Mouse (Mus musculus) liver, embryonic 13.5 days (tissue): ENCODE measurements around the gene Flt1. TPM values are rescaled to one million over a fixed set of nuclear protein-coding genes. Genes with fewer than 3 reads are reported as not detected.
A peak's percentile ranks its signal among the peaks of the same experiment; 100 is the strongest.
"Not testable (repeated sequence)": the region's sequence is repeated elsewhere in the genome, so short reads cannot be mapped to it uniquely, and the experiment has no call there.

Source experiments
- ATAC-seq: fragments of 200-750 bp; cut with Nextera tagmentation; 2 replicates; pipeline ENCODE4 v1.8.0; 2017; ENCODE audit warnings: low read depth, mild to moderate bottlenecking, moderate number of reproducible peaks, moderate library complexity
- DNase-seq: peaks from one replicate; pipeline ENCODE4 v3.0.0; 2022
- H3K27ac ChIP-seq: fragments of 300-500 bp; sonication (generic); 2 replicates; pipeline ENCODE4 v1.5.1; 2015; ENCODE audit warnings: moderate library complexity, mild to moderate bottlenecking, inconsistent platforms
- H3K27me3 ChIP-seq: fragments of 300-500 bp; sonication (generic); 2 replicates; pipeline ENCODE4 v1.6.1; 2015; ENCODE audit warnings: mild to moderate bottlenecking, inconsistent platforms
- H3K36me3 ChIP-seq: fragments of 300-500 bp; sonication (generic); 2 replicates; pipeline ENCODE4 v1.6.1; 2015; ENCODE audit warnings: mild to moderate bottlenecking, inconsistent platforms
- H3K4me1 ChIP-seq: fragments of 300-500 bp; sonication (generic); replicated peaks from 2 replicates; pipeline ENCODE4 v1.6.1; 2015; ENCODE audit warnings: inconsistent platforms
- H3K4me2 ChIP-seq: fragments of 300-500 bp; sonication (generic); 2 replicates; pipeline ENCODE4 v1.6.1; 2015; ENCODE audit warnings: inconsistent platforms, mild to moderate bottlenecking, moderate library complexity
- H3K4me3 ChIP-seq: fragments of 300-500 bp; sonication (generic); replicated peaks from 2 replicates; pipeline ENCODE4 v1.5.1; 2015; ENCODE audit warnings: mild to moderate bottlenecking, inconsistent platforms
- H3K9ac ChIP-seq: fragments of 300-500 bp; sonication (generic); 2 replicates; pipeline ENCODE4 v1.6.1; 2015; ENCODE audit warnings: mild to moderate bottlenecking, inconsistent platforms
- H3K9me3 ChIP-seq: fragments of 300-500 bp; sonication (generic); replicated peaks from 2 replicates; pipeline ENCODE4 v1.6.1; 2016; ENCODE audit warnings: inconsistent platforms
- WGBS: fragments of 180-500 bp; shearing (Covaris S2); methylation state at CpG from one replicate; pipeline ENCODE4 v1.1.7; 2015; ENCODE audit not compliant: insufficient replicate concordance; 5-methylcytosine and 5-hydroxymethylcytosine counted together
- polyA plus RNA-seq: library from polyadenylated mRNA; unstranded; fragments of >200 nt; fragmentation: Nextera tagmentation; extraction: Ambion mirVana; gene quantifications from 2 replicates; pipeline ENCODE4 v1.2.1, GENCODE M21; 2015

The Flt1 gene
- polyA plus RNA-seq, 1 experiment from 2014 or later = 2.8 TPM

GRCm38 (mm10) chr5:147573555-147573954 is 152.3 kb downstream of the Flt1 start:
- no peaks in the 10 kb centered on the region for H3K27me3 ChIP-seq
- no peak overlapping the region for H3K9ac ChIP-seq
- DNase-seq (no peak), ATAC-seq (no peak)
- no peak overlapping the region for H3K4me2 ChIP-seq
- 38% methylated on average over 1 of the region's 1 CpGs for WGBS
- no peaks in the 10 kb centered on the region for H3K36me3 ChIP-seq
- H3K9me3 ChIP-seq = no peaks in the 10 kb centered on the region
- peaks cover 9% of the 10 kb centered on the region; the same call in 1 of the 2 replicates for H3K4me1 ChIP-seq
- H3K4me3 ChIP-seq = no peak overlapping the region
- no peak overlapping the region for H3K27ac ChIP-seq

- Histone ChIP-seq H3K27me3 (no peaks in the 10 kb centered on the region), H3K27ac (no peak overlapping the region), H3K4me2 (no peak overlapping the region), H3K36me3 (no peaks in the 10 kb centered on the region), H3K9ac (no peak overlapping the region), H3K4me1 (peaks cover 9% of the 10 kb centered on the region; the same call in 1 of the 2 replicates), H3K9me3 (no peaks in the 10 kb centered on the region), H3K4me3 (no peak overlapping the region)
- 14% methylated on average over 7 of the region's 7 CpGs for WGBS
- DNase-seq (no peak), ATAC-seq (no peak)
These were observed 153.1 kb downstream of the Flt1 start for GRCm38 (mm10) chr5:147572695-147573094.

- Histone ChIP-seq H3K27ac (no peak overlapping the region), H3K27me3 (no peaks in the 10 kb centered on the region; the same call in 1 of the 2 replicates), H3K9ac (no peak overlapping the region), H3K4me2 (no peak overlapping the region), H3K9me3 (no peaks in the 10 kb centered on the region), H3K36me3 (no peaks in the 10 kb centered on the region), H3K4me3 (no peak overlapping the region), H3K4me1 (0 out of 2 replicates have a peak, but pooled peaks cover 4% of the 10 kb centered on the region)
- ATAC-seq = no peak
- WGBS = 56% methylated on average over 7 of the region's 7 CpGs
- no peak for DNase-seq
These were observed 159.5 kb downstream of the Flt1 start for GRCm38 (mm10) chr5:147566335-147566734.

GRCm38 (mm10) chr5:147565444-147565843 is 160.4 kb downstream of the Flt1 start:
- Histone ChIP-seq H3K27ac (no peak overlapping the region), H3K4me2 (no peak overlapping the region), H3K4me1 (0 out of 2 replicates have a peak, but pooled peaks cover 4% of the 10 kb centered on the region), H3K9ac (no peak overlapping the region), H3K27me3 (no peaks in the 10 kb centered on the region; the same call in 1 of the 2 replicates), H3K9me3 (no peaks in the 10 kb centered on the region), H3K36me3 (no peaks in the 10 kb centered on the region), H3K4me3 (no peak overlapping the region)
- DNase-seq (no peak), ATAC-seq (no peak)
- WGBS = 69% methylated on average over 7 of the region's 7 CpGs

- no peak for DNase-seq
- Histone ChIP-seq H3K9ac (no peak overlapping the region), H3K27ac (no peak overlapping the region), H3K27me3 (no peaks in the 10 kb centered on the region; the same call in 1 of the 2 replicates), H3K9me3 (no peaks in the 10 kb centered on the region), H3K4me3 (no peak overlapping the region), H3K36me3 (no peaks in the 10 kb centered on the region), H3K4me2 (peak overlapping the region; percentile 32; the same call in 1 of the 2 replicates), H3K4me1 (0 out of 2 replicates have a peak, but pooled peaks cover 4% of the 10 kb centered on the region)
- 43% methylated on average over 16 of the region's 16 CpGs for WGBS
- ATAC-seq = no peak; the same call in 1 of the 2 replicates
These were observed 161.6 kb downstream of the Flt1 start for GRCm38 (mm10) chr5:147564140-147564590.

- ATAC-seq = 0 out of 2 replicates have a peak, but pooled peaks have one; percentile 29
- Histone ChIP-seq H3K9me3 (no peaks in the 10 kb centered on the region), H3K27ac (no peak overlapping the region), H3K27me3 (no peaks in the 10 kb centered on the region; the same call in 1 of the 2 replicates), H3K4me3 (no peak overlapping the region), H3K36me3 (no peaks in the 10 kb centered on the region), H3K4me1 (0 out of 2 replicates have a peak, but pooled peaks cover 4% of the 10 kb centered on the region), H3K4me2 (peak overlapping the region; percentile 32; the same call in 1 of the 2 replicates), H3K9ac (no peak overlapping the region)
- no peak for DNase-seq
- 66% methylated on average over 18 of the region's 18 CpGs for WGBS
These were observed 162.2 kb downstream of the Flt1 start for GRCm38 (mm10) chr5:147563511-147564139.

GRCm38 (mm10) chr5:147557641-147558040 is 168.2 kb downstream of the Flt1 start:
- WGBS = 65% methylated on average over 6 of the region's 6 CpGs
- H3K9me3 ChIP-seq, ATAC-seq: not testable (repeated sequence)

GRCm38 (mm10) chr5:147551879-147552627 is 173.8 kb downstream of the Flt1 start:
- no peaks in the 10 kb centered on the region for H3K27me3 ChIP-seq
- H3K4me2 ChIP-seq = no peak overlapping the region
- H3K9me3 ChIP-seq = no peaks in the 10 kb centered on the region
- H3K9ac ChIP-seq = no peak overlapping the region
- no peak for ATAC-seq
- H3K4me1 ChIP-seq = no peaks in the 10 kb centered on the region
- DNase-seq = no peak
- peaks cover 36% of the 10 kb centered on the region for H3K36me3 ChIP-seq
- no peak overlapping the region for H3K27ac ChIP-seq
- 79% methylated on average over 13 of the region's 13 CpGs for WGBS
- no peak overlapping the region for H3K4me3 ChIP-seq

More at GRCm38 (mm10) chr5:147557641-147558040, 168.2 kb downstream of the Flt1 start:
- not testable (repeated sequence) for H3K4me1 ChIP-seq, DNase-seq, H3K27me3 ChIP-seq, H3K4me2 ChIP-seq, H3K9ac ChIP-seq, H3K4me3 ChIP-seq, H3K27ac ChIP-seq, H3K36me3 ChIP-seq

- no peaks in the 10 kb centered on the region for H3K9me3 ChIP-seq
- H3K9ac ChIP-seq = no peak overlapping the region
- whole genome bisulfite sequencing = 90% methylated on average over 12 of the region's 12 CpGs
- H3K4me2 ChIP-seq = no peak overlapping the region
- DNase-seq (no peak), ATAC-seq (no peak)
- H3K27ac ChIP-seq = no peak overlapping the region
- no peaks in the 10 kb centered on the region for H3K4me1 ChIP-seq
- peaks cover 59% of the 10 kb centered on the region for H3K36me3 ChIP-seq
- H3K4me3 ChIP-seq = no peak overlapping the region
- H3K27me3 ChIP-seq = no peaks in the 10 kb centered on the region
These were observed 176.6 kb downstream of the Flt1 start for GRCm38 (mm10) chr5:147549016-147549755.

- no peak overlapping the region for H3K9ac ChIP-seq
- no peak for DNase-seq
- H3K4me3 ChIP-seq = no peak overlapping the region
- ATAC-seq = peak; percentile 68
- no peaks in the 10 kb centered on the region for H3K9me3 ChIP-seq
- no peak overlapping the region for H3K4me2 ChIP-seq
- peak overlapping the region; percentile 13; the same call in 1 of the 2 replicates for H3K27ac ChIP-seq
- H3K27me3 ChIP-seq = no peaks in the 10 kb centered on the region
- WGBS = 64% methylated on average over 11 of the region's 11 CpGs
- H3K36me3 ChIP-seq = peaks cover 82% of the 10 kb centered on the region
- H3K4me1 ChIP-seq = no peaks in the 10 kb centered on the region
These were observed 180.0 kb downstream of the Flt1 start for GRCm38 (mm10) chr5:147545731-147546241.

GRCm38 (mm10) chr5:147542291-147542690 is 183.5 kb downstream of the Flt1 start:
- H3K4me2 ChIP-seq = no peak overlapping the region
- no peaks in the 10 kb centered on the region for H3K27me3 ChIP-seq
- no peaks in the 10 kb centered on the region for H3K9me3 ChIP-seq
- no peak overlapping the region for H3K4me3 ChIP-seq
- H3K9ac ChIP-seq = no peak overlapping the region
- peaks cover 78% of the 10 kb centered on the region for H3K36me3 ChIP-seq
- no peak overlapping the region; the same call in 1 of the 2 replicates for H3K27ac ChIP-seq
- no peaks in the 10 kb centered on the region for H3K4me1 ChIP-seq
- 64% methylated on average over 6 of the region's 6 CpGs for WGBS
- ATAC-seq (peak; percentile 32), DNase-seq (no peak)
